Comparison of ENCODE assay signal across 21 mouse cellular contexts in genomic region chr10:82918675-82919074, GRCm38 (mm10). TPM values are rescaled to one million over a fixed set of nuclear protein-coding genes. Genes with fewer than 3 reads are reported as not detected.
DNase-seq lines count a peak whose midpoint lies in the region; TF ChIP-seq lines count a peak whose summit lies in the region.
"Had no signal": no experiment of that assay in that cellular context is flagged by ENCODE, and none has a peak within 500 bp of the region (broad histone marks: within the 10 kb centered on the region; RNA-seq: fewer than 3 reads in every experiment).

No protein-coding gene starts in this region.

- no peak for TF ChIP-seq EP300 in CH12.LX (IDR thresholded peaks at IDR 0.05; ENCODE audit: low read length)
- no peak for TF ChIP-seq EP300 in MEL (IDR thresholded peaks at IDR 0.05; ENCODE audit: low read depth in 1 of 2, low read length in 2 of 2)

- H3K4me3 ChIP-seq in CH12.LX (replicated peaks in 1 of 3; ENCODE audit: low read depth in 2 of 3, low read length in 2 of 3, poor library complexity in 1 of 3) = no peak overlapping the region
- H3K4me3 ChIP-seq in MEL (ENCODE audit: control insufficient read depth in 1 of 2, insufficient read depth in 1 of 2, low read depth in 2 of 2, low read length in 2 of 2) = no peak overlapping the region
- H3K4me3 ChIP-seq in hindbrain, embryonic 10.5 days = no peak overlapping the region

- H3K79me2 ChIP-seq in CH12.LX (replicated peaks; ENCODE audit: control insufficient read depth, extremely low read depth, insufficient read depth, poor library complexity, severe bottlenecking) (no peaks in the 10 kb centered on the region; the same call in 1 of the 2 replicates), MEL (ENCODE audit: control insufficient read depth, insufficient read depth, low read length, poor library complexity) (no peaks in the 10 kb centered on the region)

- H3K27me3 ChIP-seq in CH12.LX (replicated peaks) (no peaks in the 10 kb centered on the region), MEL (ENCODE audit: control insufficient read depth in 1 of 2, insufficient read depth in 2 of 2, low read length in 2 of 2) (no peaks in the 10 kb centered on the region)
- H3K27me3 ChIP-seq in hindbrain, embryonic 10.5 days (ENCODE audit: insufficient read depth, poor library complexity, severe bottlenecking) = no peaks in the 10 kb centered on the region
- H3K27me3 ChIP-seq: Patski had no signal

- H3K9me3 ChIP-seq in CH12.LX (replicated peaks; ENCODE audit: low read length) = no peaks in the 10 kb centered on the region
- H3K9me3 ChIP-seq in MEL (replicated peaks; ENCODE audit: insufficient read depth, low read length) = no peaks in the 10 kb centered on the region
- H3K9me3 ChIP-seq in hindbrain, embryonic 10.5 days = no peaks in the 10 kb centered on the region
- H3K9me3 ChIP-seq: G1E had no signal

- H3K4me2 ChIP-seq in CH12.LX (ENCODE audit: insufficient read depth, low read depth, poor library complexity, severe bottlenecking) = no peak overlapping the region

- H3K36me3 ChIP-seq in CH12.LX (replicated peaks in 1 of 2; ENCODE audit: control insufficient read depth in 1 of 2, insufficient read depth in 1 of 2, low read length in 1 of 2) (no peaks in the 10 kb centered on the region), MEL (ENCODE audit: control insufficient read depth in 1 of 2, insufficient read depth in 2 of 2, low read length in 2 of 2) (peaks cover 0 to 4% of the 10 kb centered on the region in 2 experiments; a peak in 2 of 4 replicates)
- no peaks in the 10 kb centered on the region for H3K36me3 ChIP-seq in hindbrain, embryonic 10.5 days
- H3K36me3 ChIP-seq: G1E had no signal

- TF ChIP-seq CTCF in CH12.LX (conservative IDR thresholded peaks at IDR 0.05 in 1 of 2, IDR thresholded peaks at IDR 0.05 in 1 of 2; ENCODE audit: low read depth in 2 of 2, low read length in 2 of 2) = peak in 1 of 2 experiments; percentile 53; a peak in 2 of 4 replicates
- TF ChIP-seq CTCF in MEL (IDR thresholded peaks at IDR 0.05 in 2 of 3, conservative IDR thresholded peaks at IDR 0.05 in 1 of 3; ENCODE audit: control insufficient read depth in 1 of 3, insufficient read depth in 1 of 3, low read depth in 2 of 3, low read length in 3 of 3, poor library complexity in 1 of 3, severe bottlenecking in 1 of 3) = peak in 1 of 3 experiments; percentile 26; a peak in 2 of 6 replicates

- no peak for TF ChIP-seq POLR2A in CH12.LX (IDR thresholded peaks at IDR 0.05; ENCODE audit: low read depth, low read length)
- TF ChIP-seq POLR2A in MEL (IDR thresholded peaks at IDR 0.05; ENCODE audit: control insufficient read depth in 1 of 2, insufficient read depth in 1 of 2, low read depth in 1 of 2, low read length in 2 of 2, poor library complexity in 1 of 2) = no peak

- peak; percentile 69 for DNase-seq in A20 (ENCODE audit: low read depth, low spot score)
- no peak for DNase-seq in CH12.LX (ENCODE audit: extremely low read depth)
- DNase-seq in MEL (ENCODE audit: low read depth, low spot score) = no peak
- DNase-seq in kidney, postnatal 36 days = no peak
- DNase-seq in right cerebral cortex, postnatal 4 days = no peak
- no peak for DNase-seq in hindbrain, embryonic 10.5 days (ENCODE audit: low spot score)
- DNase-seq: adrenal gland, adult 2 months; adrenal gland, adult 8-10 months; adrenal gland, postnatal 10 days; adrenal gland, postnatal 14 days; adrenal gland, postnatal 25 days; adrenal gland, postnatal 36 days; B cell, adult 2 months; cerebellum, adult 11 months; cerebellum, adult 11-12 months; cerebellum, adult 18-20 months; cerebellum, adult 2 months; cerebellum, adult 8-10 months; cerebellum, adult 9-10 months had no signal

- H3K4me1 ChIP-seq in CH12.LX (ENCODE audit: control insufficient read depth in 1 of 2, insufficient read depth in 2 of 2) (peaks cover 0 to 6% of the 10 kb centered on the region in 2 experiments; a peak in 3 of 4 replicates), MEL (ENCODE audit: control insufficient read depth in 1 of 2, insufficient read depth in 2 of 2, low read length in 2 of 2) (peaks cover 3 to 6% of the 10 kb centered on the region in 2 experiments; a peak in 2 of 4 replicates)
- H3K4me1 ChIP-seq in hindbrain, embryonic 10.5 days (replicated peaks) = no peaks in the 10 kb centered on the region

- dilution Hi-C loops in CH12.LX (cut with MboI; ENCODE audit: extremely low pct_ligation_motif_present, extremely low pct_unique_long_range_greater_than_20kb, low sequenced_read_pairs) = no loop called here

- TF ChIP-seq RAD21 in CH12.LX (IDR thresholded peaks at IDR 0.05; ENCODE audit: low read depth, low read length) = no peak; the same call in 1 of the 2 replicates
- TF ChIP-seq RAD21 in MEL (IDR thresholded peaks at IDR 0.05; ENCODE audit: low read depth, low read length) = peak; percentile 11

- H3K27ac ChIP-seq in CH12.LX (ENCODE audit: insufficient read depth, low read depth) (no peak overlapping the region), MEL (ENCODE audit: control insufficient read depth, low read depth, low read length) (no peak overlapping the region)
- no peak overlapping the region for H3K27ac ChIP-seq in hindbrain, embryonic 10.5 days

- in situ Hi-C loops in CH12.LX (cut with MboI; ENCODE audit: low pct_ligation_motif_present, low pct_unique_long_range_greater_than_20kb, low sequenced_read_pairs) = loop anchor here (10.0 to 25.0 kb wide), 2 partner anchors 276 to 394 kb away; no protein-coding TSS in a partner anchor

- 77% methylated on average over 2 of the region's 2 CpGs for WGBS in hindbrain, embryonic 10.5 days

- H3K9ac ChIP-seq in CH12.LX (ENCODE audit: insufficient read depth, low read depth) (no peak overlapping the region), MEL (ENCODE audit: control insufficient read depth, low read depth, low read length, poor library complexity, severe bottlenecking) (no peak overlapping the region)

TF ChIP-seq in CH12.LX, 34 proteins besides CTCF, POLR2A, EP300 and RAD21:
- TF ChIP-seq SMC3 (IDR thresholded peaks at IDR 0.05; ENCODE audit: low read depth, low read length) (peak; percentile 27), GABPA (IDR thresholded peaks at IDR 0.05; ENCODE audit: insufficient replicate concordance, low read depth, low read length) (no peak), NRF1 (IDR thresholded peaks at IDR 0.05; ENCODE audit: low read depth, low read length) (no peak), ETS1 (conservative IDR thresholded peaks at IDR 0.05; ENCODE audit: low read depth, low read length) (no peak), ELF1 (IDR thresholded peaks at IDR 0.05; ENCODE audit: low read depth, low read length) (no peak), UBTF (IDR thresholded peaks at IDR 0.05; ENCODE audit: low read depth, low read length) (no peak), TBP (conservative IDR thresholded peaks at IDR 0.05; ENCODE audit: low read depth, low read length) (no peak), RCOR1 (conservative IDR thresholded peaks at IDR 0.05; ENCODE audit: low read depth, low read length) (no peak)

TF ChIP-seq in MEL, 35 proteins besides CTCF, POLR2A, EP300 and RAD21:
- no peak for TF ChIP-seq JUND (IDR thresholded peaks at IDR 0.05; ENCODE audit: low read depth, low read length)
- 0 out of 2 replicates have a peak, but pooled peaks have one; percentile 26 for TF ChIP-seq MYC (IDR thresholded peaks at IDR 0.05; ENCODE audit: low read depth, low read length)
- 0 out of 2 replicates have a peak, but pooled peaks have one; percentile 26 for TF ChIP-seq SMC3 (IDR thresholded peaks at IDR 0.05; ENCODE audit: low read depth, low read length)
- peak; percentile 31; the same call in 1 of the 2 replicates for TF ChIP-seq USF1 (IDR thresholded peaks at IDR 0.05; ENCODE audit: low read depth, low read length)
- no peak for TF ChIP-seq ZC3H11A (IDR thresholded peaks at IDR 0.05; ENCODE audit: low read depth, low read length)

RNA-seq across cellular contexts. Expression of gene Eid3, which starts 52.2 kb away (rescaled TPM):
- total RNA-seq in CH12.LX (2012; rRNA removed) (1.5 and 1.6 TPM in 2 replicates), CH12.LX (2014; rRNA removed) (1.4 and 1.7 TPM in 2 replicates), MEL (2012; rRNA removed) (1.2 and 1.3 TPM in 2 replicates)
- polyA plus RNA-seq in CH12.LX (2012; ENCODE audit: insufficient read length, low read depth) (3.5 and 4.0 TPM in 2 replicates), MEL (2012; ENCODE audit: insufficient read depth in 1 of 2, insufficient read length in 2 of 2, low read depth in 1 of 2, low replicate concordance in 2 of 2, missing spikeins in 1 of 2) (1 to 10 TPM in 1 of 2 experiments, not detected in 1; 1.2 TPM)
- 0.20 and 0.68 TPM in 2 replicates for polyA plus RNA-seq in hindbrain, embryonic 10.5 days (2016; fragmentation: Nextera tagmentation; extraction: Ambion mirVana)
